Mouse (Mus musculus) testis, adult 2 months (tissue): ENCODE data around the gene St6galnac3.

Experiments
- CTCF ChIP-seq: fragments of 200-500 bp; IDR thresholded peaks from 2 replicates; pipeline ENCODE4 v1.5.1; 2012; ENCODE audit warnings: low read depth, mild to moderate bottlenecking, inconsistent platforms, low read length, moderate library complexity; ENCODE audit not compliant: control insufficient read depth, insufficient read depth, insufficient replicate concordance
- POLR2A ChIP-seq: fragments of 200-500 bp; IDR thresholded peaks from 2 replicates; pipeline ENCODE4 v1.6.1; 2012; ENCODE audit warnings: low read depth, mild to moderate bottlenecking, inconsistent platforms, low read length, moderate library complexity; ENCODE audit not compliant: control insufficient read depth

- TF ChIP-seq POLR2A: no peak
- no peak for TF ChIP-seq CTCF
Measured at GRCm38 (mm10) chr3:153567512-153567911, 157.5 kb downstream of the St6galnac3 start.
